Mouse (Mus musculus) CH12.LX (cell line): Measurements from ENCODE around the gene Vdr.

ENCODE experiments used
- CTCF ChIP-seq, 2 experiments: IDR thresholded peaks in 1 of 2; conservative IDR thresholded peaks in 1 of 2; 2 replicates each; pipeline ENCODE4 v1.5.1; 2011 to 2012; ENCODE audit warnings: low read depth in 2 of 2, low read length in 2 of 2, improper control_type of control experiment in 1 of 2, inconsistent platforms in 1 of 2, mild to moderate bottlenecking in 1 of 2, moderate library complexity in 1 of 2
- POLR2AphosphoS2 ChIP-seq: IDR thresholded peaks from 2 replicates; pipeline ENCODE4 v1.6.1; 2011; ENCODE audit warnings: low read depth, low read length, improper control_type of control experiment

DNA sequence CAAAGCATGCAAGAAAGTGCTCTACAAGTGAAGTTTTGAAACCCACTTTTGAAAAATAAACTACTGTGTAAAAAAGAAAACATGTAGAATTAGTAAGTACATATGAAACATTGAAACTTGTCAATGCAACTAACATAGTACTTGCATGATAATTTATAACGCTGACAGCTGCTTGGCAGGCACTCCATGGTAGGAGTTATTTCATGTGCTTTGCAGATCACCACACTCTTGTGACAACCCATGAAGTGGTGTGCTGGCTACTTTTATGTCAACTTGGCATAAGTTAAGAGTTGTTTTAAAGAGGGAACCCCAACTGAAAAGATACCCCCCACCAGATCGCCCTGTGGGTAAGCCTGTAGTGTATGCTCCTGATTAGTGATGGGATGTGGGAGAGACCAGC, 12.0 kb upstream of the Vdr start:
- TF ChIP-seq POLR2AphosphoS2: no peak
- TF ChIP-seq CTCF (conservative IDR thresholded peaks at IDR 0.05 in 1 of 2, IDR thresholded peaks at IDR 0.05 in 1 of 2; ENCODE audit: low read depth in 2 of 2, low read length in 2 of 2): no peak
